Mouse (Mus musculus) kidney, adult 8-10 months (tissue): ENCODE data around the gene Mcoln2.

Source experiments
- DNase-seq, 2 experiments: peaks; one replicate each; pipeline ENCODE4 v3.0.0; 2022

The Mcoln2 gene

GRCm38 (mm10) chr3:146146131-146146530 is 3.5 kb upstream of the Mcoln2 start:
- DNase-seq: no peak

GRCm38 (mm10) chr3:146150058-146150400 is 396 bp downstream of the Mcoln2 start:
- peak in 1 of 2 experiments; percentile 9 for DNase-seq

- peak; percentile 36 to 39 for DNase-seq
Observed at GRCm38 (mm10) chr3:146150560-146150959, 927 bp downstream of the Mcoln2 start.

GRCm38 (mm10) chr3:146151328-146151727 is 1.7 kb downstream of the Mcoln2 start:
- DNase-seq: no peak

GRCm38 (mm10) chr3:146151755-146152154 is 2.1 kb downstream of the Mcoln2 start:
- DNase-seq: no peak

GRCm38 (mm10) chr3:146152348-146152747 is 2.7 kb downstream of the Mcoln2 start:
- no peak for DNase-seq

- no peak for DNase-seq
Observed at GRCm38 (mm10) chr3:146152913-146153312, 3.3 kb downstream of the Mcoln2 start.

GRCm38 (mm10) chr3:146153862-146154611 is 4.4 kb downstream of the Mcoln2 start:
- DNase-seq: no peak

GRCm38 (mm10) chr3:146155628-146156576 is 6.3 kb downstream of the Mcoln2 start:
- DNase-seq: no peak

- DNase-seq: no peak
Observed at GRCm38 (mm10) chr3:146156811-146157210, 7.2 kb downstream of the Mcoln2 start.

- no peak for DNase-seq
Observed at GRCm38 (mm10) chr3:146158039-146158438, 8.4 kb downstream of the Mcoln2 start.

GRCm38 (mm10) chr3:146159360-146159759 is 9.7 kb downstream of the Mcoln2 start:
- DNase-seq: no peak

GRCm38 (mm10) chr3:146162197-146162596 is 12.6 kb downstream of the Mcoln2 start:
- no peak for DNase-seq

- DNase-seq: no peak
Observed at GRCm38 (mm10) chr3:146169356-146169755, 19.7 kb downstream of the Mcoln2 start.

- no peak for DNase-seq
Observed at GRCm38 (mm10) chr3:146173030-146173429, 23.4 kb downstream of the Mcoln2 start.

GRCm38 (mm10) chr3:146174215-146174614 is 24.6 kb downstream of the Mcoln2 start:
- peak in 1 of 2 experiments; percentile 30 for DNase-seq

GRCm38 (mm10) chr3:146177295-146177694 is 27.7 kb downstream of the Mcoln2 start:
- no peak for DNase-seq

GRCm38 (mm10) chr3:146177748-146178582 is 28.3 kb downstream of the Mcoln2 start:
- DNase-seq: peak; percentile 56 to 78

- no peak for DNase-seq
Observed at GRCm38 (mm10) chr3:146180341-146180740, 30.7 kb downstream of the Mcoln2 start.

GRCm38 (mm10) chr3:146180986-146181385 is 31.4 kb downstream of the Mcoln2 start:
- DNase-seq: peak; percentile 26 to 72

GRCm38 (mm10) chr3:146184992-146185657 is 35.5 kb downstream of the Mcoln2 start:
- peak; percentile 46 to 70 for DNase-seq

GRCm38 (mm10) chr3:146186033-146186432 is 36.4 kb downstream of the Mcoln2 start:
- DNase-seq: no peak
